Mouse (Mus musculus) adipose tissue, adult 10 weeks (tissue): ENCODE measurements around the gene Plcb4. TPM values are rescaled to one million over a fixed set of nuclear protein-coding genes. Genes with fewer than 3 reads are reported as not detected.

Experiments
- polyA plus RNA-seq: library from polyadenylated mRNA; stranded (reverse); fragments of 350-450 nt; fragmentation: Illumina TruSeq; extraction: RNeasy Lipid Tissue Mini Kit (QIAGEN cat#74804); gene quantifications from one replicate; pipeline ENCODE4 v1.2.3, GENCODE M21; 2014; ENCODE audit warnings: low read depth, low replicate concordance

Gene Plcb4
- 29.5 TPM for polyA plus RNA-seq

GRCm38 (mm10) chr2:135658486-135659390 is at the start of gene Plcb4:
Gene Plcb4 (plus strand): TSS chr2:135659011.

GRCm38 (mm10) chr2:136051688-136052289 is 393.0 kb downstream of the Plcb4 start, which contains the start of gene Lamp5:
Gene Lamp5 (plus strand): TSS chr2:136052239.

